Mouse (Mus musculus) heart, adult 8-10 months (tissue): ENCODE measurements around the gene Ces2b. TPM values are rescaled to one million over a fixed set of nuclear protein-coding genes. Genes with fewer than 3 reads are reported as not detected.
"Not testable (repeated sequence)": the region's sequence is repeated elsewhere in the genome, so short reads cannot be mapped to it uniquely, and the experiment has no call there.

ENCODE experiments used
- DNase-seq: peaks from one replicate; pipeline ENCODE4 v3.0.0; 2022; ENCODE audit warnings: low spot score
- total RNA-seq, 4 experiments: library from RNA; stranded (reverse); gene quantifications; 2 replicates each; pipeline ENCODE4 v1.2.4; 2022

The Ces2b gene
- under 1 TPM; 0.40 to 0.62 (median 0.51) TPM for total RNA-seq

DNA sequence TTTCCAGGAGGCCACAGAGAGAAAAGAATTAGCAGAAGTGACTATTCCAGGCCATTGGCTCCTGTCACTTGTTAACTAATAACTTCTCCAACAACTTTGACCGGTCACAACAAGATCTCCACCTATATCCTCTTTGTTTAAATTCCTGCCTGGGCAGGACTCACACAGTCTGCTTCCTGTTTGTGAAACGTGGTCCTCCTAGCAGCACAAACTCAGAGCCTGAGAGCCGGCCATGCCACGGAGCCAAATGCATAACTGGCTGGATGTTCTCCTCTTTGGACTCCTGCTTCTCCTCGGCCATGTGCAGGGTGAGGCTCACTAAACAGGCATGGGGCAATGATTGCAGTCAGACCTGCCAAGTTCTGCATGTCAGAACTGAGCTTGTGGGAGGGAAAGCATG is at the start of gene Ces2b:
Gene Ces2b, plus strand, starts transcription at position 133 of the 400 bp plus-strand sequence.
- no peak for DNase-seq

DNA sequence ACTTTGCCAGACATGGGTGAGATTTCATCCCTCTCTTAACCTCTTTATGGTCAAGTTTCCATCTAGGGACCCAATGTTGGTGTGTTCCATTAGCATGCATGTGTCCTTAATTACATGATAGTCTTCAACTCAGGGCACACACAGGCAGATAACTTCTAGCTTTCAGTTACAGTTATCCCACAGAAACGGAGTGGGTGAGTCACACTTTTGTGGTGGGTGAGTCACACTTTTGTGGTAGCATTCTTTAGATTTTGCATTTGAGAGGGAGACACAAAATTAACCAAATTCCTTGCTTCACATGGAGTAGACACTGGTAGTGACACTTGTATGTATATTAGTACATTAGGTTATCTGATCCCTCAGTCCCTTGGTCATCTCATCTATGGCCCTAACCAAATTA is 44.3 kb upstream of the Ces2b start:
- DNase-seq, result no peak

DNA sequence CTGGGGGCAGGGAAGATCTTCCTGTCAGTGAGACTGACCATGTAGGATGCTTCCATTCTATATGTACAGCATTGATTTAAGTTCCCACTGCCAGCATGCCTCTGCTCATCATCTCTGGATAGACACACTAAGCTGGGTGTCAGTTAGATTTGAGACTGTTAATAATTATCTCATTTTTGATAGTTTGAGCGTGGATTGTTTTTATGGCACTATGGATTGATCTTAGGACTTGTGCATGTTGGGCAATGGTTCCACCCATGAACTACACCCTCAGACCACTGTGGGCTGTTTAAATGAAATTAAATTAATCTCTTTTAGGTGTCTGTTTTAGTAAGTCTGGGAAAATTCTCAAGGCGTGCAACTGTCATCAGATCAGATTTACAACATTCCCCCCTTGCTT is 42.4 kb upstream of the Ces2b start:
- no peak for DNase-seq

DNA sequence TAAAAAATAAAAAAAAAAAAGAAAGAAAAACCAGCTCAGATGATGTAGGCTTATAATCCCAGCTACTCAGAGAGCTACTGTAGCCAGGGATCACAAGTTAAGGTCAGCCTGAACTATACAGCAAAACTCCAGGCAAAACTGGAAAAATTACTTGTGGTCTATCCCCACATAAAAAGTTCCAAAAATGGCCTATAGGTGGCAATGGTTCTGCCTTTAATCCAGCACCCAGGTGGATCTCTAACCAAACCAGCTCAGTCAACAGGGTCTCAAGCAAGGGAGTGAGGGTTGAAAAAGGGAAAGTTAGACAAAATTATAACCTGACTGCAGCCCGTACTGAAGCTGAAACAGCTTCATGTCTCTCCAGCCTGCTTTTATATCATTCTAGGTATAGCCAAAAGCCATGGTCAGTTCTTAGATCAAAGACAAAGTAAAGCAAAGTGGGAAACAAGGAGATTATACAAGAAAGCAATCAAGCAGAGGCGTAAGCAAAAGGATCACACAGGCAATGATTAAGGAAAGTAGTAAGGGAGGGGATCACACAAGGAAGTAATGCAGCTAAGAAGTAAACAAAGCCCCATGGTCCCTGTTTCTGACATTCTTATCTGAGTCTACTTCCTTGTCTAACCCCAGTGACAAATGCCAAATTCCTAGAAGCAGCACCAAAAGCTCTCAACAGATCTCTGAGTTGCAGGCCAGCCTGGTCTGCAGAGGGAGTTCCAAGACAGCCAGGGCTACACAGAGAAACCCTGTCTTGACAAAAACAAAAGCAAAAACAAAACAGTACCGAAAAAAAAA is 41.3 kb upstream of the Ces2b start:
- peak; percentile 40 for DNase-seq

DNA sequence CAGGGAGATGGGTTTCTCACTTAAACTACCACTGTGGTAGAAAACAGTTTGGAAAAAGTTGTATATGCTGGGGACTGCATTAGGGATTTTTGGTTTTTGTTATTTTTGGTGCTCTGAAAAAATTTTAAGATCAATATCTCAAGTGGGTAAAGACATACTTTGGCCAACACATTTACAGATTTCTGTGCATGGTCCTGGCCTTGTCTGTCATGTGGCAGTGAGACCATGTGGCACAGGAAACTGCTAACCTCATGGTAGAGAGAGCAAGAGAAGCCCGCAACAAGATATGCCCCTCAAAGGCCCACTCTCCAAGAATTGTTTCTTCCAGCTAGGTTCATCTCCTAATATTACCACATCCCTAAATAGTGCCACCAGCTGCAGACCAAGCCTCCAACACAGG is 32.0 kb upstream of the Ces2b start:
- no peak for DNase-seq

DNA sequence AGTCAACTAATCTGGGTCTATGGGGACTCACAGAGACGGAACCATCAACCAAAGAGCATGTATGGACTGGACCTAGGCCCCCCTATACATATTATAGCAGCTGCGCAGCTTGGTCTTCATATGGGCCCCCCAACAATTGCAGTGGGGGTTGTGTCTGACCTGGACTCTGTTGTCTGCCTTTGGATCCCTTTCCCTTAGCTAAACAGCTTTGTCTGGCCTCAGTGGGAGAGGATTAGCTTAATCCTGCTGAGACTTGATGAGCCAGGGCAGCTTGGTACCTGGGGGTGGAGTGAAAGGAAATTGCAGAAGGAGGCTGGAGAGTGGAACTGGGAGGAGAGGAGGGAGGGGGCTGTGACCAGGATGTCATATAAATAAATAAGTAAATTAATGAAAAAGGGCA is 25.2 kb upstream of the Ces2b start:
- no peak for DNase-seq

DNA sequence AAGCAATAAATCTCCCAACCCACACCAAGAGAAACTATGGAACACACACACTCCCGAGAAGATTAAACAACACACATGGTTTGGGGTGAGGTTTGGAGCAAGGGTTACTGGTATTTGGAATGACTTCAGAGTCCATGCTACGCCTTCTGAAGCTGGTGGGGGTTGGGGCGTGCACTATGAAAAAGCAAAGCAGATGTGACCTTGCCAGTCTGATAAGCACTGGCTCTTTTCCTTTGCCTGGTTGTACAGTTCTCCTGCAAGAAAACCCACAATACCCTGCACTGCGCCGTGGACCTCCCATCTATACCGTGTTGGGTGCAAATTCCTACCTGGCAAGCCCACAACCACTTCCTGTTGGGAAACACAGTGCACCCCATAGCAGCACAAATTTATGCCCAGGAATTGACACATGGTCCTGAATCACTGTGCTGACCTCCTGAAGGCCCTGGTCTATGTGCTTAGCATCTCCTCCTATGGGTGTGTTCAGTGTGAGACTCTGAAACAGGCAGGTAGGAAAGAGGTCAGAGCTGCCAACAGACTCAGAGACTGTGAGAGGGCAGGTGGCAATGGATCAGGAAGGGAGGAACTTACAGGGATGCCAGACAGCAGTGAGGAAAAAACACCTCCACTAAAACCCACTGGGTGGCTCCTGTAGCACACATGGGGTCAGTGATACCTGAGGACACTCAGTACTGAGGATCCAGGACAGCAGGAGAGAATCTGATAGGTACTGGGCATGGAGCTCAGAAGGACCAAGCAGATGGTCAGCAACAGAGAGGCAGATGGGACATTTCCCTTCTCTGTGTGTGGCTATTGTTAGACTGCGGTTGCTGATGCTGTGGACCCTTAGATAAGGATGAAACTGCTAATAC is 22.6 kb upstream of the Ces2b start:
- no peak for DNase-seq

DNA sequence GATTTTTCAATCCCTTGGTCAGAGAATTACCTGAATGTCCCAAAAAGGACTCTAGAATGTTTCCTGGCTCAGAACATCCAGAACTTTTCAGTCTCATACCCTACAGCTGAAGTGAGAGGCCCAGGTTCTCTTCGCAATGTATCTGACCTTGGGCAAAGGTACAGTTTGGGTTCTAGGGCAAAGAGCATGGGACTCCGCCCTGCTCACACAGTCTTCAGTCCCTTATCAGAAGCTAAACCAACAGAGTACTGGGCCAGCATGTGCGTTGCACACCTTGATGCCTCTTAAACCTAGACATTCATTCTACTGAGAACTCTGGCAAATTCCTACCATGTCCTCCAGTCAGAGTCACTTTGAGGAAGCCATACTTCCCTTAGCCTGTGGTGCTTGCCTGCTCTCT is 21.9 kb upstream of the Ces2b start:
- DNase-seq, result no peak

DNA sequence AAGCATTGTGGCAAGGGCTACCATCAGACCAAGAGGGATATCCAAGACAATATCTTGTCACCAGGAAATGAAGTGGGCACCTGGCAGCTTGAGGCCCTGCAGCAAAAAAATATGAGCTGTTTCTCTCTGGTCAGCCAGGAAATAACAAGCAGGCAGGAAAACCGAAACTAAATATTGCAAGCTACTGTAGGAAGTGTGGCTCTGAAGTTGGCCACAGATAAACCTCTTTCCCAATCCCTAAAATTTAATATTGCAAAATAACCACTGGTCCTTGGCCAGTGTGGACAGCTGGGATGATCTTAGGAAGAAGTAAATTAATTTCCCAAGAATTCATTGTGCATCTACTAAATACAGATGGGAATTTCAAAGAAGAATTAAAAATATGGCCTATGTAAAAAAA is 4.5 kb upstream of the Ces2b start:
- DNase-seq, result no peak

DNA sequence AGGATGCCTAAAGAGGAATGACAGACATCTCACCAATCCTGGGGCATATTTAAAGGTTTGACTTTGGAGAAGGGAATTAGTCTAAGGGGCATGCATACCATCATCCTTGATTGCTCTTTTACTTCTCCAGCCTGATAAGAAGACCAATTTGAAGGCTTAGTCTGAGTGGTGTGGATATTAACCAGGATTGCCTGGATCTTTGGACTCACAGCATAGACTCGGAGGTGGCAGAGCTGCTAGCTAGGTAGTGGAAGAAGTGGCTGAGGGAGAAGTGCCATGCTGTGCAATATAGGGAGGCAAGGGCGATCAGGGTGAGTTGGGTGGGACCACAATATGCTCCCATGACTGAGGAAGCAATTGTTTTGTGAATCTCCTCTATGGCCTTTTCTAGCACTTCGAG is 3.2 kb upstream of the Ces2b start:
- no peak for DNase-seq

DNA sequence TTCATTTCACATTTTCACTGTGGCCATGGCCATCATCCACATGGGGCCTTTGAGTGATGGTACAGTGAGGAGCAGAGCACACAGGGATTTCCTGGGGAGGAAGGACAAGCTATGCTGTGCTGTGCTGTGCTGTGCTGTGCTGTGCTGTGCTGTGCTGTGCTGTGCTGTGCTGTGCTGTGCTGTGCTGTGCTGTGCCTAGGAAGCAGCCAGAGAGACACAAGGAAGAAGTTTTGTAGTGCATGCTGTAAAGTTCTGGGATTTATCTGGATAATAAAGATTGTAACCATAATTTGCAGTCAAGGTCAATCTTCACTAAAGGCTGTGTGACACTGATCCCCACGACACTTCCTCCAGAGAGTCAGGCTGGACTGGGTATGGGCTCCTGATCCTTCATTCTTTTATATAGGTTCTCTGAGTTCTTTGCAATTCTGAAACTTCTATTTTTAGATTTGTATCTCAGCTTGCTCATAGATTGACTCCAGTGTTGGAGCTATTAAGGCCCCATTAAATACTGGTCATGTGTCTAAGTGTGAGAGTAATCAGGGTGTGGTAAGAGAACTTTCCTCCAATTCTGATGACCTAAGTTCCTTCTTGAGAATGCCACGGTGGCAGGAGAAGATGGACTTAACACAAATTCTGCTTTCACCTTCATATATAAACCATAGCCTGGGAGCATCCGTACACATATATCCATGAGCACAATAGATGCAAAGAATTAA is 10.1 kb downstream of the Ces2b start:
- no peak for DNase-seq

DNA sequence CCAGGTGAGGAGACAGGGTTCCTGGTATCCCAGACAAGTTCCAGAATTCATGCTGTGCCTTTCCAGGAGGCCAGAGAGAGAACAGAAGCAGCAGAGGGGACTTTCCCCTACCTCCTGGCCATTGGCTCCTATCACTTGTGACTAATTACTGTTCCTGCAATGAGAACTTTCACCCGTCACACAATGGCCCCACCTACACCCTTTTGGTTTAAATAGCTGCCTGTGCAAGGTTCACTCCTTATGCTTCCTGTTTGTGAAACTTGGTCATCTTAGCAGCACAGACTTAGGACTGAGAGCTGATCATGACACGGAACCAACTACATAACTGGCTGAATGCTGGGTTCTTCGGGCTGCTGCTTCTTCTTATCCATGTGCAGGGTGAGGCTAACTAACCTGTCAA is 15.5 kb downstream of the Ces2b start, which contains the start of gene Ces2c:
Gene Ces2c, plus strand, starts transcription at position 238 of the 400 bp plus-strand sequence.
- DNase-seq, result no peak

DNA sequence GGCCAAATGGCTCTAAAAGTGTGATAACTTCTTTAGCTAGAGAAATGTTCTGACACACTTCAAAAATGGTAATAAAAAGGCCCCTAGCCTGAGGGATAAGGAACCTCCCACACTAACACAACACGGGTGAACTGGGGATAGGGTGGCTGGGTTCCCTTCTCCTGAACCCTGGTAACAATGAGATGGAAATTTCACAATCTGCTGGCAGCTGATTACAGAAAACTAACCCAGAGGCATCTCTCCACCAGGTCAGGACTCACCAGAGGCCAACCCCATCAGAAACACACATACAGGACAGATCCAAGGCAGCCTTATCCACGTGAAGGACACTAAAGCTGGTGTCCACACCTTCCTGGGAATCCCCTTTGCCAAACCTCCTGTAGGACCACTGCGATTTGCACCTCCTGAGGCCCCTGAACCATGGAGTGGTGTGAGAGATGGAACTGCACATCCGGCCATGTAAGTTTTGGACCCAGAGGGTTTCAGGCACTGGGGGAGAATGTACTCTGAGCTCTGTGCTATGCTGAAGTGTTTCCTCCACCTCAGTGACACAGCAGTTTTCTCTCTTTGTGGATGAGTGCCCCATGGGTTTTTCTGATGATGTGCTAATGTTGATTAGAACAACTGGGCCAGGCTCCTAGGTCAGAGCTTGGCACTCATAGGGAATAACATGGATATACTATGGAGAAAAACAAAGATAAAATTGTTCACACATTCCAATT is 16.5 kb downstream of the Ces2b start:
- DNase-seq, result no peak

DNA sequence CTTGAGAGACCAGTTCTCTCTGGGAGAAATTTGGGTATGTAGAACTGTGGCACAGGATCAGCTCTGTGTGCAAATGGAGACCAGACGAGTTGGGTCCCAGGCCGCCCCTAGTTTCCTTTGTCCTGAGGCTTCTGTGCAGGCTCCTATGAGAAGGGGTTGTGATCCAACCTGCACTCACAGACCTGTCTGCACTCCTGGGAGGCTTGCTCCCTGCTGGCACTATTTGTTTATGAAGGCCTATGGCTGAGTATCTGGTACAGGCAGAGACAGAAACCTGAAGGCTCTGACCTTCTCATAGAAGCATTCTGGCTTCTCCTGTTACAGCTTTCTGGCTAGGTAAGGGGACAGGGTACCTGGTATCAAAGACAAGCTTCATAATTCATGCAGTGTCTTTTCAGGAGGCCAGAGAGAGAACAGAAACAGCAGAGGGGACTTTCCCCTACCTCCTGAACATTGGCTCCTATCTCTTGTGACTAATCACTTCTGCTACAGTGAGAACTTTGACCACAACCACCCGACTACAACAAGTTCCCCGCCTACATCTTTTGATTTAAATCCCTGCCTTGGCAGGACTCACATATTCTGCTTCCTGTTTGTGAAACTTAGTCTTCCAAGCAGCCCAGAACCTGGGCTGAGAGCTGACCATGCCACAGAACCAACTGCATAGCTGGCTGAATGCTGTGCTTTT is 35.6 kb downstream of the Ces2b start:
- DNase-seq, result not testable (repeated sequence)

DNA sequence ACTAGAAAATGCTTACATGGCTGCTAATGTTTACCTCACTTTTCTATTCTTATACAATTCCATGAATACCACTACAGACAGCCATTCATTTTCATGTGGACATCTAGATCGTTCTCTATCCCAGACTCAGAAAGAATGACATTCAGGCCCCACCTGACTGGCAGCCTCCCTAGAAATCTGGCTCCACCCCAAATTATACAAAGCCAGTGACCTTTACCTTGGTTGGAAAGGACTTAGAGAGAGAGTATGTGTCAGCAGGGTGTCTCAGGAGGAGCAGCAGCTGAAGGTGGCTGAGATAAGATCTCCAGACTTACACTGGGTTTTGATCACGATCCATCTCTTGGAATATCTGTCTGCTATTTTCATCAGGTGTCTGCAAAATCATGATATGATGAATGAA is 37.5 kb downstream of the Ces2b start:
- not testable (repeated sequence) for DNase-seq

DNA sequence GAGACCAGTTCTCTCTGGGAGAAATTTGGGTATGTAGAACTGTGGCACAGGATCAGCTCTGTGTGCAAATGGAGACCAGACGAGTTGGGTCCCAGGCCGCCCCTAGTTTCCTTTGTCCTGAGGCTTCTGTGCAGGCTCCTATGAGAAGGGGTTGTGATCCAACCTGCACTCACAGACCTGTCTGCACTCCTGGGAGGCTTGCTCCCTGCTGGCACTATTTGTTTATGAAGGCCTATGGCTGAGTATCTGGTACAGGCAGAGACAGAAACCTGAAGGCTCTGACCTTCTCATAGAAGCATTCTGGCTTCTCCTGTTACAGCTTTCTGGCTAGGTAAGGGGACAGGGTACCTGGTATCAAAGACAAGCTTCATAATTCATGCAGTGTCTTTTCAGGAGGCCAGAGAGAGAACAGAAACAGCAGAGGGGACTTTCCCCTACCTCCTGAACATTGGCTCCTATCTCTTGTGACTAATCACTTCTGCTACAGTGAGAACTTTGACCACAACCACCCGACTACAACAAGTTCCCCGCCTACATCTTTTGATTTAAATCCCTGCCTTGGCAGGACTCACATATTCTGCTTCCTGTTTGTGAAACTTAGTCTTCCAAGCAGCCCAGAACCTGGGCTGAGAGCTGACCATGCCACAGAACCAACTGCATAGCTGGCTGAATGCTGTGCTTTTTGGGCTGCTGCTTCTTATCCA is 55.0 kb downstream of the Ces2b start:
- DNase-seq, result not testable (repeated sequence)
